Mouse (Mus musculus): ENCODE measurements around the gene Aco2. TPM values are rescaled to one million over a fixed set of nuclear protein-coding genes. Genes with fewer than 3 reads are reported as not detected.

Gene Aco2
- total and polyA plus RNA-seq, 2 experiments, result 127 to 170 TPM

GRCm38 (mm10) chr15:81835007-81835880 lies 36.9 kb upstream of the Aco2 start:
- no peaks in the 10 kb centered on the region for H3K27me3 ChIP-seq (ENCODE audit: control insufficient read depth, insufficient read depth, low read length)
- H3K36me3 ChIP-seq (ENCODE audit: control insufficient read depth, insufficient read depth, low read length), result no peaks in the 10 kb centered on the region
- peak overlapping the region; percentile 61 for H3K9ac ChIP-seq (ENCODE audit: low read depth, low read length)
- peaks cover 36% of the 10 kb centered on the region for H3K4me1 ChIP-seq (ENCODE audit: control insufficient read depth, insufficient read depth, low read length)
- H3K79me2 ChIP-seq (ENCODE audit: control insufficient read depth, insufficient read depth, low read length), result no peaks in the 10 kb centered on the region
- H3K27ac ChIP-seq (replicated peaks; ENCODE audit: insufficient read depth, low read depth, low read length), result peak overlapping the region; percentile 98
- 37% methylated on average over 10 of the region's 10 CpGs for WGBS
- peak; percentile 98 for DNase-seq (ENCODE audit: extremely low read depth, low read depth, low spot score)
- H3K4me3 ChIP-seq (ENCODE audit: insufficient read depth, low read depth, low read length), result no peak overlapping the region
- no peak for TF ChIP-seq POLR2A (IDR thresholded peaks at IDR 0.05; ENCODE audit: extremely low read depth, insufficient read depth, low read length)
- TF ChIP-seq CTCF (IDR thresholded peaks at IDR 0.05; ENCODE audit: low read depth, low read length), result no peak

- Histone ChIP-seq H3K79me2 (ENCODE audit: control insufficient read depth, insufficient read depth, low read length) (no peaks in the 10 kb centered on the region), H3K27ac (replicated peaks; ENCODE audit: insufficient read depth, low read depth, low read length) (peak overlapping the region; percentile 98), H3K9ac (ENCODE audit: low read depth, low read length) (peak overlapping the region; percentile 78), H3K4me3 (ENCODE audit: insufficient read depth, low read depth, low read length) (peak overlapping the region; percentile 49), H3K4me1 (ENCODE audit: control insufficient read depth, insufficient read depth, low read length) (peaks cover 34% of the 10 kb centered on the region), H3K36me3 (ENCODE audit: control insufficient read depth, insufficient read depth, low read length) (no peaks in the 10 kb centered on the region), H3K27me3 (ENCODE audit: control insufficient read depth, insufficient read depth, low read length) (no peaks in the 10 kb centered on the region)
- WGBS, result 2% methylated on average over 33 of the region's 33 CpGs
- peak; percentile 89 for DNase-seq (ENCODE audit: extremely low read depth, low read depth, low spot score)
- TF ChIP-seq POLR2A (IDR thresholded peaks at IDR 0.05; ENCODE audit: extremely low read depth, insufficient read depth, low read length) (peak; percentile 76), CTCF (IDR thresholded peaks at IDR 0.05; ENCODE audit: low read depth, low read length) (no peak)
Measured at GRCm38 (mm10) chr15:81836124-81836821, 35.8 kb upstream of the Aco2 start.

- Histone ChIP-seq H3K27me3 (ENCODE audit: control insufficient read depth, insufficient read depth, low read length) (no peaks in the 10 kb centered on the region), H3K27ac (replicated peaks; ENCODE audit: insufficient read depth, low read depth, low read length) (peak overlapping the region; percentile 98), H3K4me1 (ENCODE audit: control insufficient read depth, insufficient read depth, low read length) (peaks cover 33% of the 10 kb centered on the region), H3K79me2 (ENCODE audit: control insufficient read depth, insufficient read depth, low read length) (no peaks in the 10 kb centered on the region), H3K4me3 (ENCODE audit: insufficient read depth, low read depth, low read length) (peak overlapping the region; percentile 49; the same call in 1 of the 2 replicates), H3K36me3 (ENCODE audit: control insufficient read depth, insufficient read depth, low read length) (no peaks in the 10 kb centered on the region), H3K9ac (ENCODE audit: low read depth, low read length) (peak overlapping the region; percentile 78)
- 40% methylated on average over 7 of the region's 7 CpGs for WGBS
- peak; percentile 90 for DNase-seq (ENCODE audit: extremely low read depth, low read depth, low spot score)
- TF ChIP-seq POLR2A (IDR thresholded peaks at IDR 0.05; ENCODE audit: extremely low read depth, insufficient read depth, low read length) (0 out of 2 replicates have a peak, but pooled peaks have one; percentile 16), CTCF (IDR thresholded peaks at IDR 0.05; ENCODE audit: low read depth, low read length) (no peak)
Measured at GRCm38 (mm10) chr15:81836966-81837920, 34.9 kb upstream of the Aco2 start.

- TF ChIP-seq CTCF (IDR thresholded peaks at IDR 0.05; ENCODE audit: low read depth, low read length) (no peak), POLR2A (IDR thresholded peaks at IDR 0.05; ENCODE audit: extremely low read depth, insufficient read depth, low read length) (no peak)
- Histone ChIP-seq H3K27ac (replicated peaks; ENCODE audit: insufficient read depth, low read depth, low read length) (peak overlapping the region; percentile 98), H3K4me3 (ENCODE audit: insufficient read depth, low read depth, low read length) (no peak overlapping the region), H3K36me3 (ENCODE audit: control insufficient read depth, insufficient read depth, low read length) (no peaks in the 10 kb centered on the region), H3K79me2 (ENCODE audit: control insufficient read depth, insufficient read depth, low read length) (no peaks in the 10 kb centered on the region), H3K4me1 (ENCODE audit: control insufficient read depth, insufficient read depth, low read length) (peaks cover 29% of the 10 kb centered on the region), H3K27me3 (ENCODE audit: control insufficient read depth, insufficient read depth, low read length) (no peaks in the 10 kb centered on the region), H3K9ac (ENCODE audit: low read depth, low read length) (peak overlapping the region; percentile 60)
- peak; percentile 78 for DNase-seq (ENCODE audit: extremely low read depth, low read depth, low spot score)
- 18% methylated on average over 14 of the region's 14 CpGs for WGBS
Measured at GRCm38 (mm10) chr15:81838554-81839235, 33.4 kb upstream of the Aco2 start.

GRCm38 (mm10) chr15:81839634-81840033 lies 32.5 kb upstream of the Aco2 start:
- no peak overlapping the region for H3K4me3 ChIP-seq (ENCODE audit: insufficient read depth, low read depth, low read length)
- H3K36me3 ChIP-seq (ENCODE audit: control insufficient read depth, insufficient read depth, low read length), result no peaks in the 10 kb centered on the region
- no peaks in the 10 kb centered on the region for H3K79me2 ChIP-seq (ENCODE audit: control insufficient read depth, insufficient read depth, low read length)
- peaks cover 25% of the 10 kb centered on the region for H3K4me1 ChIP-seq (ENCODE audit: control insufficient read depth, insufficient read depth, low read length)
- TF ChIP-seq CTCF (IDR thresholded peaks at IDR 0.05; ENCODE audit: low read depth, low read length), result no peak
- TF ChIP-seq POLR2A (IDR thresholded peaks at IDR 0.05; ENCODE audit: extremely low read depth, insufficient read depth, low read length), result no peak
- peak overlapping the region; percentile 98 for H3K27ac ChIP-seq (replicated peaks; ENCODE audit: insufficient read depth, low read depth, low read length)
- 11% methylated on average over 5 of the region's 5 CpGs for WGBS
- H3K27me3 ChIP-seq (ENCODE audit: control insufficient read depth, insufficient read depth, low read length), result no peaks in the 10 kb centered on the region
- peak overlapping the region; percentile 19; the same call in 1 of the 2 replicates for H3K9ac ChIP-seq (ENCODE audit: low read depth, low read length)
- DNase-seq (ENCODE audit: extremely low read depth, low read depth, low spot score), result peak; percentile 100
